Mouse (Mus musculus) v-Abl transformed pro-B cells (cell line): ENCODE data around the gene Ccnd3.

Source experiments
- in situ Hi-C, 2 experiments: fragments of 400-800 bp; cut with MboI; formaldehyde crosslinking; loops; one replicate each; pipeline ENCODE4 v1.15.1; 2025; ENCODE audit not compliant: unreplicated experiment in 2 of 2

Ccnd3 gene

GRCm38 (mm10) chr17:47531387-47531818 lies 26.6 kb downstream of the Ccnd3 start:
- in situ Hi-C loops = no loop called here

DNA sequence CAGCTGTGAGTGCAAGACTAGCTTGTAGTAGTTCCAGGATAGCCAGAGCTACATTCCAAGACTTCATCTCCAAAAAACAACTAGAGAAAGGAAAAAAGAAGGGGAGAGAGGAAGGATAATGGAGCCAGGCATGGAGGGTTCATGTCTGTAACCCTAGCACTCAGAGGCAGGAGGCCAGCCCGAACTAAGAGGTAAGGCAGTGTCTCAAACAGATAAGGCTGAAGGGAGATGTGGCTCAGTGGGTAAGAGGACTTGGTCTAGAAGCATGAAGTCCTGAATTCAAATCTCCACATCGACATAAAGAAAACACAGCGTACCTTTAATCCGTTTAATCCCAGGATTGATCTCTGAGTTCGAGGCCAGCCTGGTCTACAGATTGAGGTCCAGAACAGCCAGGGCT lies 27.5 kb downstream of the Ccnd3 start:
- in situ Hi-C loops = no loop called here

GRCm38 (mm10) chr17:47533691-47534090 lies 28.8 kb downstream of the Ccnd3 start:
- in situ Hi-C loops = no loop called here

DNA sequence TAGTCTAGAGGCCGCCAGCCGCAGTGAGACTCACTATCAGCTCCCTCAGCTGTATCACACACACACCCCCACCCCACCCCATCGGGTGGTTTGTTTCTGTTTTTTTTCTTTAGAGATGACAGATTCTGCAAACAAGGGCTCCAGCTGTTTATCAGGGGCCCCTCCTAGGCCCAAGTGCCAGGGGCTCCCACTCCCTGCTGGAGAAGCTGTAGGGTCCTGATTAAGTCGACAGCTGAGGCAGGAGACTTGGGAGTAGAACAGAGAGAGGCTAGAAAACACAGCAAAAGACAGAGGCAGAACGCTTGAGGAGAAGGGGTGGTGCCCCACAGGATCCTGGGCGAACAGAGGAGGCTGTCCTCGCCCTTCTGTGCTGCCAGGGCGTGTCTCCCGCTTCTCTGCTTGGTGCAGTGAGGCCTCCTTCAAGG lies 31.0 kb downstream of the Ccnd3 start:
- in situ Hi-C loops = no loop called here

DNA sequence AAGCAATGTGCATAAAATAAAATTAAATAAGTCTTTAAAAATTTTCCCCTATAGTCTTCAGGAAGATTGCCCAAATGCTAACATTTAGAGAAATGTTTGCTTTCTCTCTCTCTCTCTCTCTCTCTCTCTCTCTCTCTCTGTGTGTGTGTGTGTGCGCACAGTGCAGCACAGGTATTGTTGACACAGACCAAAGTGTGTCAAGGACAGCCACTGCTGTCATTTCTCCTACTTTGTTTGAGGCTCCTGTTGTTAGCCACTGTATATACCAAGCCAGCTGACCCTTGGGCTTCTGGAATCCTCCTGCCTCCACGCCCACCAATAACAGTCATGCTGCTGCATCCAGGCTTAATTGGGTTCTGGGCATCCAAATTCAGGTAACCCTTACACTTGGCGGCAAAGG lies 33.2 kb downstream of the Ccnd3 start:
- in situ Hi-C loops = no loop called here

DNA sequence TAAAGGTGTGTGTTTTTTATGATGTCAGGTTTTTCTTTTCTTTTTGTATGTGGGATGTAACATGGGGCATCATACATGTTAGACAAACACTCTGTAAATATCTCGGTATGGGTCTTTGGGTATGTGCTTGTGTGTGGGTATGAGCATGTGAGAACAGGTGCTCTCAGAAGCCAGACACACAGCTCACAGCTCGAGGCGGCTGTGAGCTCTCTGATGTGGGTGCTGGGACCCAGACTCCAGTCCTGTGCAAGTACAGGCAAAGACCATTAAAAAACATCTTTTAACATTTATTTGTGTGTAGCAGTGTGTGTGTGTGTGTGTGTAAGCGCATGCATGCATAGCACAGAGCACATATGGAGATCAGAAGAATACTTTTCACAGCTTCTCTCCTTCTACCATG lies 34.3 kb downstream of the Ccnd3 start:
- in situ Hi-C loops = no loop called here

DNA sequence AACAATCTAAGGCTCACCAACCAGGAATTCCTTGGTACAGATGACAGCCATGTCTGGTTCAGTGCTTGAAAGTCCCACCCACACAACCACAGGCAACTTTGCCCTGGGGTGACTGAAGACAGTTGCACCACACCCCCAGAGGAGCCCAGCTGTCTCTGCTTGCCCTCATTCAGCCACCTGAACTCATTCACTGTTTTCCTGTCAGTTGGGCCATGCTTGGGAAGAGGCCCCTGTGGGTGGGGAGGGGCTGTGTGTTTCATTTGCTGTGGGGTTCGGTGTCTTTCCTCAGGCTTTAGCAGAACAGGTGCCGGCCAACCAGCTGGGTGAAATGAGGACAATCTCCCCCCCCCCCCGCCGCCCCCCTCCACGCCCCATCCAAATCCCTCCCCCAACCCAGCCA lies 37.2 kb downstream of the Ccnd3 start:
- in situ Hi-C loops = no loop called here

GRCm38 (mm10) chr17:47543051-47543650 lies 38.3 kb downstream of the Ccnd3 start:
- in situ Hi-C loops = no loop called here

GRCm38 (mm10) chr17:47545154-47545553 lies 40.3 kb downstream of the Ccnd3 start:
- in situ Hi-C loops = no loop called here

GRCm38 (mm10) chr17:47545861-47546331 lies 41.0 kb downstream of the Ccnd3 start:
- in situ Hi-C loops = no loop called here

DNA sequence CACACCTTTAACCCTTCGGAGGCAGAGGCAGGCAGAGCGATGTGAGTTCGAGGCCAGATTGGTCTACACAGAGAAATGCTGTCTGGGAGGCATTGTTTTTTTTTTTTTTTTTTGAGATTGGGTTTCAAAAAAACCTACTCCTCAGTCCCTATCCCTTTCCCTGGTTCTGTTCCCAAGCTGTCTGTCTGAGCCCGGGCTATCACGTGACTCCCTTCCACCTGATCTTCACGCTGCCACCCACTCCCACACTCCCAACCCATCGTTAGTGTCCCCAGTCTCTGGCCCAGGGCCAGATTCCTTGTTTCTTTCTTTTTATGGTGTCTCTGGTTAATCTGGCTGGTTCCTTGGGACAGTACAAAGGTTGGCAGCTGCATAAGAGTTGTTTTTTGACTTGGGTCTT lies 46.2 kb downstream of the Ccnd3 start:
- in situ Hi-C loops = no loop called here

- in situ Hi-C loops = no loop called here
Observed at GRCm38 (mm10) chr17:47552994-47553393, 48.1 kb downstream of the Ccnd3 start.

DNA sequence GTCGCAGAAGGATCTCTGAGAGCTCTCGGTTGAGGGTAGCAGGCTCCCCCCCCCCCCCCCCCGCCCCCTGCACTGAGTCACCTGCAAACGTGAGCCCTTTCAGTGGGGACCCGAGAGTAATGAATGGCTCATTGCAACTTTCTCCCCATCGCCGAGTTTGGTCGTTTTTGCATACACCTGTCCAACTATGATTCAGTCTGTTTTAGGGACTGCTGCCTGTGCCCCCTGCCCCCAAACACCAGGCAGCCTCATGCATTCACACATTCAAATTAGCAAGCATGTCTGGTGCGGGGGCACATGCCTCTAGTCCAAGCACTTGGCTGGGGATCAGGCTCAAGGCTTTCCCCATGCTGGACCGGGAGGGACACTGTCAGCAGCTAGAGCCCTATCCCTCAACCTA lies 49.8 kb downstream of the Ccnd3 start:
- in situ Hi-C loops = loop anchor here (5.0 kb wide), 3 partner anchors 38 to 43 kb away; no protein-coding TSS in a partner anchor

DNA sequence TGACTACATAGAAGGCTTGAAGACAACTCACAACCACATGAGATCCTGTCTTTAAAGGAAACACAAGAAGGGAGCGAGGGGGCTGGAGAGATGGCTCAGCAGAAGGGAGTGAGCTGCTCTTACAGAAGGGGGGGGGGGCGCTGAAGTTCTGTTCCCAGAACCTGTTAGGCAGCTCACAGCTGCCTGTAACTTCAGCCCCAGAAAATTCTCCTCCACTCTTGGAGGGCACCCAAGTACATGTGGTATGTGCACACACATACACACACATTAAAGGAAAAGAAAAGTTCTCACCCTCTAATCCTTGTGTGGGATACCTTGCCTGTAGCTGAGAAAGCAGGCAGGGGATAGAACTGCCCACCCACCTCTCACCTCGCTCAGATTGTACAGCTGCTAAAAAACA lies 52.3 kb downstream of the Ccnd3 start:
- in situ Hi-C loops = loop anchor here (5.0 kb wide), 3 partner anchors 35 to 45 kb away; no protein-coding TSS in a partner anchor

- in situ Hi-C loops = loop anchor here (5.0 kb wide), 3 partner anchors 33 to 47 kb away; no protein-coding TSS in a partner anchor
Observed at GRCm38 (mm10) chr17:47559726-47560125, 54.9 kb downstream of the Ccnd3 start.

DNA sequence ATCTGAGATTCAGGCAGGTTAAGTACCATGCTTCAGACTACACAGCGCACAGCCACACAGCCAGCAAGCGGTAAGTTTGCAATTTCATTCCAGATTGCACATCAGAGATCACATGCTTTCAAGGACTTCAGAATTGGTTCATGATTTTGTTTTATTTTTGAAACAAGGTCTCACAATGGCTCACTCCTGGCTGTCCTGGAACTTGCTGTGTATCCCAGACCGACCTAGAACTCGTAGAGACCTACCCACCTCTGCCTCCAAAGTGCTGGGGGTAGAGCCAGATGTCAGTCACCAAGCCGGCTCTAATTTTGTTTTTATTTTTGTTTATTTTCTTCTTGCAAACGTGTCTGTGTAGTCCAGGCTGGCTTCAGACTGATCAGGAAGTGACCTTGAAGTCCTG lies 58.0 kb downstream of the Ccnd3 start:
- in situ Hi-C loops = no loop called here

DNA sequence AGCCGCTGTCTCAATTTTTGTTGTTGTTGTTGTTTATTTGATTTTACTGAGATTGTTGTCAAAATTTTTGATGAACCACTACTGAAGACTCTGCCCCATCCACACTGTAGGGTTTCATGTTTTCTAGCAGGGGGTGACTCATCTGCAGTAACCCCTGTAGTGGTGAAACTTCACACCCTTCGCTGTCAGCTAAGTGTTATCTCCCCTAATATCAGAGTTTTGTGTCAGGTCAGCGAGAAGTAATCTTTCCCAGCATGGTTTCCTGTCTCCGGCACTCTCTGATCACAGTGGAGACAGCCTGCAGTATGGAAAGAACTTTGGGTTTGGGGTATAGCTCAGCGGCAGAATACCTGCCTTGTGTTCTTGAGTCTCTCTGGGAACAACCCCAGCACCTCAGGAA lies 59.8 kb downstream of the Ccnd3 start:
- in situ Hi-C loops = no loop called here

DNA sequence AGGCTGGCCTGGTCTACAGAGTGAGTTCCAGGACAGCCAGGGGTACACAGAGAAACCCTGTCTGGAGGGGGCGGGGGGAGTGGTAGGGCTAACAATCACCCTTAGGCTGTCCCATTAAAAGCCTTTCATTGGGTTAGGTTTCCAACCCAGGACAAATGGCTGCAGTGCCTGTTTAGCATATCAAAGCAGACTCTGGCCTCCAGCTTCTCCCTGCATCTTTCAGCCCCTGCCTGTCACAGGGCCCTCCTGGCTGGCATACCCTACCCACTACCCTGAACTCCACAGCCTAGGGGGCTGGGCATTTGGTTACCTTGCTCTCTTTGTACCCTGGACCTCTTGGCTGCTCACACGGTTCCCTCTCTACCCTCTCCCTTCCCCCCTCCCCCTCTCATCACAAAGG lies 61.3 kb downstream of the Ccnd3 start:
- in situ Hi-C loops = no loop called here

DNA sequence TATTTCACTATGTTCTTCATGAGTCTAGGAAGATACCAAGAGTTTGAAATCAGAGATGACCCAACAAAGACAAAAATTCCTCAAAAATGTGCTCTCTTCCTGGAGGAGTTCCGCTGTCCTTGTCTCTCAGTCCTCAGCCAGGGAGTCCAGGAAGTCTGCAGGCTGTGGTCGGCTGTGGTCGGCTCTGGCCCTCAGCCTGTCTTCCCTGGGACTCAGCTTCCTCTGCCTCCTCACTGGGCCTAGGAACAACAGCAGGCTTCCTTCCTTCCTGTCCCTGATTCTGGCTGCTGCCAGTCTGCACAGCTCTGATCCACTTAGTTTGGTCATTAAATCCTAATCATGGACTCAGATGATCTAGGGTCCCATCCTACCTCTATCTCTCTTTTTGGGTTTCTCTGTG lies 62.4 kb downstream of the Ccnd3 start:
- in situ Hi-C loops = no loop called here

- in situ Hi-C loops = no loop called here
Observed at GRCm38 (mm10) chr17:47568389-47568788, 63.5 kb downstream of the Ccnd3 start.

GRCm38 (mm10) chr17:47568951-47569527 lies 64.2 kb downstream of the Ccnd3 start:
- in situ Hi-C loops = no loop called here

DNA sequence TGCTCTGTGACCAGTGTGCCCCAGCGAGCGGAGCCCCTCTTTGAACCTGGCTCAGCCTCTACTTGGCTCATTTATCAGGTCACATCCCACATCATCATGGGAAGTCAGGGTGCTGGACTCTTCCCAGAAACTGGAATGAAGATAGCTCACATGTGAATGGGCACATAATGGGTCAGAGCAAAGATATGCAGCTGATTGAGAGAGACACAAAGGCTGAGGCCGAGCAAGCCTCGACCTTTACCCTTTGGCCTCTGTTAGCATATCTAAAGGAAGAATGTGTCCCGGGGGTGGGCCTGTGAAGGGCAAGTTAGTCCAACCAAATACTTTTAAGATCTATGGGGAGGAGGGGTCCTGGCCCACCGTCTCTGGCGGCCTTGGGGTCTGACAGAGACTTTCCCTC lies 66.8 kb downstream of the Ccnd3 start:
- in situ Hi-C loops = no loop called here
